Mouse (Mus musculus) embryonic facial prominence, embryonic 11.5 days (tissue): ENCODE measurements at regions not wholly inside any gene's neighbourhood (a gene's known extent, or its start where the extent isn't known, plus 50 kb on each side); places are given as distances from the start of the nearest gene placed in this dataset.

Source experiments
- ATAC-seq: fragments of 200-750 bp; cut with Nextera tagmentation; replicated peaks from 2 replicates; pipeline ENCODE4 v1.8.0; 2017; ENCODE audit warnings: low read depth; ENCODE audit not compliant: insufficient number of reproducible peaks, low FRiP score, low TSS enrichment
- DNase-seq: peaks from one replicate; pipeline ENCODE4 v3.0.0-alpha.2; 2015; ENCODE audit warnings: low spot score
- H3K27ac ChIP-seq: fragments of 300-500 bp; sonication (generic); replicated peaks from 2 replicates; pipeline ENCODE4 v1.5.1; 2014; ENCODE audit warnings: mild to moderate bottlenecking, low read depth, low read length, control low read depth
- H3K27me3 ChIP-seq: fragments of 300-500 bp; sonication (generic); 2 replicates; pipeline ENCODE4 v1.6.1; 2014; ENCODE audit warnings: mild to moderate bottlenecking, low read length, moderate library complexity, mixed read lengths; ENCODE audit not compliant: control insufficient read depth, insufficient read depth
- H3K36me3 ChIP-seq: fragments of 300-500 bp; sonication (generic); replicated peaks from 2 replicates; pipeline ENCODE4 v1.6.1; 2014; ENCODE audit warnings: low read depth, mild to moderate bottlenecking, low read length, moderate library complexity, mixed read lengths; ENCODE audit not compliant: control insufficient read depth, insufficient read depth
- H3K4me1 ChIP-seq: fragments of 300-500 bp; sonication (generic); 2 replicates; pipeline ENCODE4 v1.6.1; 2014; ENCODE audit warnings: low read length, mixed read lengths; ENCODE audit not compliant: control insufficient read depth, insufficient read depth
- H3K4me2 ChIP-seq: fragments of 300-500 bp; sonication (generic); 2 replicates; pipeline ENCODE4 v1.6.1; 2014; ENCODE audit warnings: low read depth, mild to moderate bottlenecking, control low read depth, low read length, moderate library complexity
- H3K4me3 ChIP-seq: fragments of 300-500 bp; sonication (generic); 2 replicates; pipeline ENCODE4 v1.5.1; 2014; ENCODE audit warnings: low read depth, low read length, control low read depth
- H3K9ac ChIP-seq: fragments of 300-500 bp; sonication (generic); replicated peaks from 2 replicates; pipeline ENCODE4 v1.6.1; 2014; ENCODE audit warnings: mild to moderate bottlenecking, control low read depth, low read length
- H3K9me3 ChIP-seq: fragments of 300-500 bp; sonication (generic); replicated peaks from 2 replicates; pipeline ENCODE4 v1.6.1; 2016; ENCODE audit warnings: mild to moderate bottlenecking, low read length, inconsistent platforms, mixed read lengths; ENCODE audit not compliant: control insufficient read depth
- WGBS: fragments of 180-500 bp; shearing (Covaris S2); extraction: QIAGEN DNeasy Blood & Tissue Kit; methylation state at CpG from one replicate; pipeline ENCODE4 v1.1.7; 2014; 5-methylcytosine and 5-hydroxymethylcytosine counted together

DNA sequence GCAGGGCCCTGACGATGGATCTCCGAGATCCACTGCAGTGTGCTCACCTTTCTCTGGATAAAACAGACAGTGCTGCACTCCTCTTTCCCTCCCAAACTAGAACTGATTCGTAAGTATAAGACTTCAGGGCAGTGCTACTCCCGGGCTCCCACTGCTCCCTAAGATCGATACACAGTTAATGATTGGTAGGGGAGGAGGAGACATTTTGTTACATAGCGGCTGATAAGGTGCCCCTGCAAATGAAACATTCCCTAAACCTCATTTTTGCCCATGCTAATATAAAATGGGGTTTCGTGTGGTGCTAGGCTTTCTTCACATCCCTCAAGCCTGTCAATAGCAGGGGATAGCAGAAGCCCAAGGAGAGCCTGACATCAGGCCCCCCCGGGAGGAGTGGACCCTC, 298.8 kb upstream of the Jarid2 start:
- H3K9me3 ChIP-seq = no peaks in the 10 kb centered on the region
- H3K27me3 ChIP-seq = no peaks in the 10 kb centered on the region
- H3K27ac ChIP-seq = no peak overlapping the region
- no peaks in the 10 kb centered on the region for H3K36me3 ChIP-seq
- no peak overlapping the region for H3K4me2 ChIP-seq
- H3K4me1 ChIP-seq = no peaks in the 10 kb centered on the region
- DNase-seq (no peak), ATAC-seq (no peak)
- H3K9ac ChIP-seq = no peak overlapping the region
- 90% methylated on average over 8 of the region's 8 CpGs for WGBS
- H3K4me3 ChIP-seq = no peak overlapping the region

DNA sequence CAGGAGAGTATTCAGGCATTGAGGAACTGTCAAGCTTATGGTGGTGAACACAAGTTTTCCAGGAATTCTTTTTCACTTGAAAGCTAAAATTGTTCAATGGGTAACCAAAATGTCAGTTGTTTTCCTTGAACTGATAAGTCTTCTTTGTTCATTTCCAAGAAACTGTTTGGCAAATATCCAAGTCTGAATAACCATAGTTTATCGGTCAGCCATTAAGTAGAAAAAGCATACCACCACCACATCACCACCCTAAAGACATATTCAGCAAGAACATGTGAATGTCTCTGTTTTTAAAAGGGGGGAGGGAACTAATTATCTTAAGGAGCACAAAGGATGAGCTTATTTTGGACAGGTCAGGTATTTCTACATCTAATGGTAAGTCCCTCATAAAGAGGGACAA, 291.6 kb upstream of the Jarid2 start:
- WGBS = 91% methylated on average over 1 of the region's 1 CpGs

DNA sequence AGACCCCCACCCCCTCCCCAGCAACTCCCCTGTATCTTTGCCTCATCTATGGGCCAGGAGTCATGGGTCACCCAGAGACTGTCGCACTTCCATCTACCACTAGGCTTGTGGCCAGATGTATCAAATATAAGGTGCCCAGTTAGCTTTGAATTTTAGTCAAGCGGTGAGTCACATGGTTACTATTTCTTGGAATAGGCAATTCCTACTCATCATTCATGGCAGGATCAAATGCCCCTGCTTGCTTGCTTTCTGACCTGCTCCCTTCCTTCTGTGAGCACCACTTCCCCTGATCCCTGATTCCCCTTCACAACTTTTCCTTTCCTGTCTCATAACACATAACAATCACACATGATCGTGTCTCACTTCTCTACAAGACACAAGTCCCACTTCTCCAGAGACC, 288.2 kb upstream of the Jarid2 start:
- no peaks in the 10 kb centered on the region for H3K27me3 ChIP-seq
- no peak for ATAC-seq
- no peaks in the 10 kb centered on the region for H3K36me3 ChIP-seq
- no peaks in the 10 kb centered on the region for H3K4me1 ChIP-seq
- no peak overlapping the region for H3K4me2 ChIP-seq
- no peak for DNase-seq
- no peaks in the 10 kb centered on the region for H3K9me3 ChIP-seq
- H3K9ac ChIP-seq = no peak overlapping the region
- H3K4me3 ChIP-seq = no peak overlapping the region
- 87% methylated on average over 3 of the region's 3 CpGs for WGBS
- no peak overlapping the region for H3K27ac ChIP-seq

More for the DNA sequence above, 291.6 kb upstream of the Jarid2 start:
- Histone ChIP-seq H3K27me3 (no peaks in the 10 kb centered on the region), H3K36me3 (no peaks in the 10 kb centered on the region), H3K4me1 (no peaks in the 10 kb centered on the region), H3K27ac (no peak overlapping the region), H3K4me2 (no peak overlapping the region), H3K9ac (no peak overlapping the region), H3K4me3 (no peak overlapping the region), H3K9me3 (no peaks in the 10 kb centered on the region)
- no peak for ATAC-seq
- no peak for DNase-seq

DNA sequence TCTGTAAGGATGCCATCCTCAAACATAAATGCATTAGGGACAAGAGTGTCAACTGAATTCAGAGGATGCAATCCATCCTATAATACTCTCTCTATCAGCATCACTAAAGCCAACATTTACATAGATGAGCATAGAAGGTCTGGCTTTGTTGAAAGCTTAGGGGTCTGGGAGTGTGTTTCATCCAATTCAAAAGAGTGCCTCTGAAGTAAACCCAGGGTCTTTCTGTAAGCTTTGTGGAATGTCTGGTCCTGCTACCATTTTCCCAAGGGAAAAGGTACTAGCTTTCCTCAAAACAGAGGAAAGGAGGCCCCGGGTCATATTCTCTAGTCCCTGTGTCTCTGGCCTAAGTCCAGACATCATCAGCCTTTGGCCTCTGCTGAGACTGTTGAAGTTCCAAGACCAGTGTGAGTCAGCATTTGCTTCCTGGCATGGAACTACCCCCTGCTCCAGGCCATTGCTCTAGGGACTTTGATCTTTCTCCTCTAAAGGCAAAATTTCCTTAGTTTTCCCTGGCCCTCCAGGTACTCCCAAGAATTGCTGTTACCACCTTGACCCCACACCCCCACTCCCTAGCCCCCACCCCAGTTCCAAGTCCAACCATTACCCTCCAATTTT, 280.0 kb upstream of the Jarid2 start:
- no peak overlapping the region for H3K4me3 ChIP-seq
- no peaks in the 10 kb centered on the region for H3K36me3 ChIP-seq
- H3K9me3 ChIP-seq = no peaks in the 10 kb centered on the region
- H3K27ac ChIP-seq = no peak overlapping the region
- no peak overlapping the region for H3K9ac ChIP-seq
- no peak overlapping the region for H3K4me2 ChIP-seq
- 71% methylated on average over 1 of the region's 1 CpGs for WGBS
- no peaks in the 10 kb centered on the region for H3K4me1 ChIP-seq
- H3K27me3 ChIP-seq = no peaks in the 10 kb centered on the region
- no peak for ATAC-seq
- DNase-seq = no peak

DNA sequence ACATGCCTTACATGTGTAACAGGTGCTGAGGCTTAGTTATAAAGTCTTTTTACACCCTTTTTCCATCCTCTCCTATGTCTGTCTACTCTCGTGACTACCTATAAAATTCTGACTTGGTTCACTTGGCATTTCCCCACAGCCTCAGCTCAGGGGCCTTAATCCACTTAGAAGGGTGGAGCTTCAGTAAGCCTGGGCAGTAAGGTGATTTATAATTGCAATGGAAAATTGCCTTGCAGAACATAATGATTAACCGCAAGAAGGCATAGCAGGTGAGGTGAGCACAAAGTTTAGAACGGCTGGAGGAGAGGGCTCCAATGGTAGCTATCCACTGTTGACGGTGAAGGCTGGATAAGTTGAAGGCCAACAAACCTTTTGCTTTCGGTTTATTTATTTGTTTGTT, 278.1 kb upstream of the Jarid2 start:
- Histone ChIP-seq H3K9ac (no peak overlapping the region), H3K36me3 (no peaks in the 10 kb centered on the region), H3K27ac (no peak overlapping the region), H3K9me3 (no peaks in the 10 kb centered on the region), H3K4me2 (no peak overlapping the region), H3K4me3 (no peak overlapping the region), H3K4me1 (no peaks in the 10 kb centered on the region), H3K27me3 (no peaks in the 10 kb centered on the region)
- DNase-seq (no peak), ATAC-seq (no peak)
- WGBS = 89% methylated on average over 5 of the region's 5 CpGs

DNA sequence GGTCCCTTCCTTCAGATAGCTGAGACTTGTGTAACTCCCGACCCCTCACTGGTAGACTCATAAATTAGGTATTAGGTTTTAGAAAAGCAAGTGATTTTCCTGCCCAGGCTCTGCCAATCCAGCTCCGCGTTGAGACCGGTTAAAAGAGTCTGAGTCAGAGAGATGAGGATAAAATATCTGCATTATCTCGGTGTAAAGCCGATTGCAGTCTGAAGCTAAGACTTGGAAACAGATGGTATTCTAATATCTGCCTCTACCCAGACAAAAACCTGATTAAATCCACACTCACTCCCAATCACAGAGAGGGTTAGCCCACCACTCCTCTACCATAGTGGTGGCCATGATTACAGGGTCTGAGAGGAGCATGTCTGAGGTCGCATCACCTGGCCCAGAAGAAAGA, 276.1 kb upstream of the Jarid2 start:
- Histone ChIP-seq H3K27ac (no peak overlapping the region), H3K27me3 (no peaks in the 10 kb centered on the region), H3K4me1 (no peaks in the 10 kb centered on the region), H3K4me3 (no peak overlapping the region), H3K9ac (no peak overlapping the region), H3K9me3 (no peaks in the 10 kb centered on the region), H3K36me3 (no peaks in the 10 kb centered on the region), H3K4me2 (no peak overlapping the region)
- DNase-seq = no peak
- 64% methylated on average over 7 of the region's 7 CpGs for WGBS
- no peak for ATAC-seq

DNA sequence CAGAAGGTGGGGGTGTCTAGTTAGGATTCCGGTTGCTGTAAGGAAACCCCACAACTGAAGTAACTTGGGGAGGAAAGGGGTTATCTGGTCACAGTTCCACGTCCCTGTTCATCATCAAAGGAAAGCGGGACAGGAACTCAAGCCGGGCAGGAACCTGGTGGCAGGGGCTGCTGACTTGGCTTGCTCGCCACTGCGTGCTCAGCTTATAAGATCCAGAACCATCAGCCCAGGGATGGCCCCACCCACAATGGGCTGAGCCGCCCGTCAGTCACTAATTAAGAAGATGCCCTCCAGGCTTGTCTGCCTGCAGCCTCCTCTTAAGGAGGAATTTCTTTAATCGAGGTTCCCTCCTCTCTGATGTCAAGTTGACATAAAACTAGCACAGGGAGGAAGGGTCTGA, 275.1 kb upstream of the Jarid2 start:
- H3K4me2 ChIP-seq = no peak overlapping the region
- H3K9me3 ChIP-seq = no peaks in the 10 kb centered on the region
- H3K4me1 ChIP-seq = no peaks in the 10 kb centered on the region
- DNase-seq (peak; percentile 62), ATAC-seq (no peak; the same call in 1 of the 2 replicates)
- H3K27me3 ChIP-seq = no peaks in the 10 kb centered on the region
- H3K27ac ChIP-seq = no peak overlapping the region
- no peak overlapping the region for H3K4me3 ChIP-seq
- 24% methylated on average over 9 of the region's 9 CpGs for WGBS
- H3K9ac ChIP-seq = no peak overlapping the region
- H3K36me3 ChIP-seq = no peaks in the 10 kb centered on the region

DNA sequence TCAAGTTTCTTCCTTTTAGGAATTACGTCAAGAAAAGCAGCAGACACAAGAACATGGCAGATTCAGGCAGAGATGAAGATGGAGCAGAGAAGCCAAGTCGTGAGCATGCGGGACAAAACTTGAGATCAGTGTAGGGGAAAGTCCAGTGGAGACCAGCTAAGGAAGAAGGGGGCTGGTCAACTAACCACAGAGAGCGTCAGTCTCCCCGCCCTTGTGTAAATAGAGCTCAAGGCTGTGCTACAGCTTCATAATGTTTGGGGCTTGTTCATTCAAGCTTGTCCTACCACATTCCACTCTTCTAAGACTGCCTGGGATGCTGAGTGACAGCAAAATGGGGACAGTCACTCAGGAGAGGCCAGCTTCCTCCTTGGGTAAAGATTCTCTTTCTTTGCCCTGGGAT, 274.1 kb upstream of the Jarid2 start:
- Histone ChIP-seq H3K4me1 (no peaks in the 10 kb centered on the region), H3K27ac (no peak overlapping the region), H3K36me3 (no peaks in the 10 kb centered on the region), H3K27me3 (no peaks in the 10 kb centered on the region), H3K9me3 (no peaks in the 10 kb centered on the region), H3K9ac (no peak overlapping the region), H3K4me3 (no peak overlapping the region), H3K4me2 (no peak overlapping the region)
- no peak for ATAC-seq
- WGBS = 63% methylated on average over 5 of the region's 5 CpGs
- no peak for DNase-seq
